Mouse (Mus musculus): ENCODE results near the gene Gtf3c6. TPM values are rescaled to one million over a fixed set of nuclear protein-coding genes. Genes with fewer than 3 reads are reported as not detected.

Gene Gtf3c6
- total and polyA plus RNA-seq, 2 experiments from 2014 or later = 25.7 to 71.3 TPM

- TF ChIP-seq CTCF (IDR thresholded peaks at IDR 0.05; ENCODE audit: low read depth) = no peak
- TF ChIP-seq EP300 (IDR thresholded peaks at IDR 0.05; ENCODE audit: low read depth) = no peak
- H3K9ac ChIP-seq (replicated peaks; ENCODE audit: low read depth, low read length) = no peak overlapping the region
- H3K27me3 ChIP-seq (ENCODE audit: control insufficient read depth, insufficient read depth, low read length) = no peaks in the 10 kb centered on the region
- WGBS = 78% methylated on average over 10 of the region's 10 CpGs
- no peak overlapping the region for H3K4me2 ChIP-seq (ENCODE audit: low read depth, low read length)
- H3K36me3 ChIP-seq (replicated peaks; ENCODE audit: control insufficient read depth, insufficient read depth, low read length) = peaks cover 11% of the 10 kb centered on the region
- no peaks in the 10 kb centered on the region for H3K4me1 ChIP-seq (ENCODE audit: control insufficient read depth, insufficient read depth)
- DNase-seq (ENCODE audit: low spot score) (no peak), ATAC-seq (ENCODE audit: insufficient read depth, low read depth) (no peak)
- H3K27ac ChIP-seq (ENCODE audit: low read depth) = no peak overlapping the region
- no peaks in the 10 kb centered on the region for H3K9me3 ChIP-seq (replicated peaks; ENCODE audit: control insufficient read depth, low read length)
- no peak overlapping the region for H3K4me3 ChIP-seq (ENCODE audit: low read depth, low read length)
Observed at GRCm38 (mm10) chr10:40284179-40284831, 26.4 kb upstream of the Gtf3c6 start.

GRCm38 (mm10) chr10:40283636-40284035, 25.7 kb upstream of the Gtf3c6 start:
- Histone ChIP-seq H3K36me3 (replicated peaks; ENCODE audit: control insufficient read depth, insufficient read depth, low read length) (peaks cover 11% of the 10 kb centered on the region), H3K9me3 (replicated peaks; ENCODE audit: control insufficient read depth, low read length) (no peaks in the 10 kb centered on the region), H3K27me3 (ENCODE audit: control insufficient read depth, insufficient read depth, low read length) (no peaks in the 10 kb centered on the region), H3K27ac (ENCODE audit: low read depth) (no peak overlapping the region), H3K4me1 (ENCODE audit: control insufficient read depth, insufficient read depth) (no peaks in the 10 kb centered on the region), H3K4me3 (ENCODE audit: low read depth, low read length) (no peak overlapping the region), H3K9ac (replicated peaks; ENCODE audit: low read depth, low read length) (no peak overlapping the region), H3K4me2 (ENCODE audit: low read depth, low read length) (no peak overlapping the region)
- ATAC-seq (ENCODE audit: insufficient read depth, low read depth) = no peak
- DNase-seq (ENCODE audit: low spot score) = no peak
- TF ChIP-seq CTCF (IDR thresholded peaks at IDR 0.05; ENCODE audit: low read depth) (no peak), EP300 (IDR thresholded peaks at IDR 0.05; ENCODE audit: low read depth) (no peak)
- WGBS = 93% methylated on average over 9 of the region's 9 CpGs

DNA sequence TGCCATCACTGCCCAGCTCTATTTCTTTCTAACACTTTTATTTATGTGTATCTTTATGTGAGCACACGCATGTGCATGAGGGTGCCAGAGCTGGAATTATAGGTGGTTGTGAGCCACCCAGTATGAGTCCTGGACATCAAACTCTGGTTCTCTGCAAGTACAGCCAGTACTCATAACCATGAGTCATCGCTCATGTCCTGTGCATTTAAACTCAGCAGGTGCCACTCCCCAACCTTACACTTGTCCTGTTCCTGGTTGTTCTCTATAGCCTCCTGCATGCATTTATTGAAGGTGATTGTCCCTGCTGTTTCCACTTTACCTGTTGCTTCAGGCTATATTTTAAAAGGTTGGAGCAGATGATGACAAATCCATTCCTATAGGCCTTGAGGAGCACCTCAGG, 23.7 kb upstream of the Gtf3c6 start:
- Histone ChIP-seq H3K4me2 (ENCODE audit: low read depth, low read length) (no peak overlapping the region), H3K9ac (replicated peaks; ENCODE audit: low read depth, low read length) (no peak overlapping the region), H3K27ac (ENCODE audit: low read depth) (no peak overlapping the region), H3K36me3 (replicated peaks; ENCODE audit: control insufficient read depth, insufficient read depth, low read length) (peaks cover 5% of the 10 kb centered on the region; the same call in 1 of the 2 replicates), H3K4me1 (ENCODE audit: control insufficient read depth, insufficient read depth) (no peaks in the 10 kb centered on the region), H3K9me3 (replicated peaks; ENCODE audit: control insufficient read depth, low read length) (no peaks in the 10 kb centered on the region), H3K4me3 (ENCODE audit: low read depth, low read length) (no peak overlapping the region), H3K27me3 (ENCODE audit: control insufficient read depth, insufficient read depth, low read length) (no peaks in the 10 kb centered on the region)
- no peak for DNase-seq (ENCODE audit: low spot score)
- 100% methylated on average over 2 of the region's 2 CpGs for WGBS
- TF ChIP-seq CTCF (IDR thresholded peaks at IDR 0.05; ENCODE audit: low read depth) = no peak
- TF ChIP-seq EP300 (IDR thresholded peaks at IDR 0.05; ENCODE audit: low read depth) = no peak
- no peak for ATAC-seq (ENCODE audit: insufficient read depth, low read depth)

GRCm38 (mm10) chr10:40278317-40278716, 20.4 kb upstream of the Gtf3c6 start:
- DNase-seq (ENCODE audit: low spot score) (no peak), ATAC-seq (ENCODE audit: insufficient read depth, low read depth) (no peak)
- no peaks in the 10 kb centered on the region for H3K9me3 ChIP-seq (replicated peaks; ENCODE audit: control insufficient read depth, low read length)
- H3K27ac ChIP-seq (ENCODE audit: low read depth) = no peak overlapping the region
- H3K9ac ChIP-seq (replicated peaks; ENCODE audit: low read depth, low read length) = no peak overlapping the region
- no peaks in the 10 kb centered on the region for H3K36me3 ChIP-seq (replicated peaks; ENCODE audit: control insufficient read depth, insufficient read depth, low read length)
- H3K4me3 ChIP-seq (ENCODE audit: low read depth, low read length) = no peak overlapping the region
- TF ChIP-seq CTCF (IDR thresholded peaks at IDR 0.05; ENCODE audit: low read depth) (no peak), EP300 (IDR thresholded peaks at IDR 0.05; ENCODE audit: low read depth) (no peak)
- no peaks in the 10 kb centered on the region for H3K27me3 ChIP-seq (ENCODE audit: control insufficient read depth, insufficient read depth, low read length)
- no peak overlapping the region for H3K4me2 ChIP-seq (ENCODE audit: low read depth, low read length)
- H3K4me1 ChIP-seq (ENCODE audit: control insufficient read depth, insufficient read depth) = no peaks in the 10 kb centered on the region
- 58% methylated on average over 5 of the region's 5 CpGs for WGBS

DNA sequence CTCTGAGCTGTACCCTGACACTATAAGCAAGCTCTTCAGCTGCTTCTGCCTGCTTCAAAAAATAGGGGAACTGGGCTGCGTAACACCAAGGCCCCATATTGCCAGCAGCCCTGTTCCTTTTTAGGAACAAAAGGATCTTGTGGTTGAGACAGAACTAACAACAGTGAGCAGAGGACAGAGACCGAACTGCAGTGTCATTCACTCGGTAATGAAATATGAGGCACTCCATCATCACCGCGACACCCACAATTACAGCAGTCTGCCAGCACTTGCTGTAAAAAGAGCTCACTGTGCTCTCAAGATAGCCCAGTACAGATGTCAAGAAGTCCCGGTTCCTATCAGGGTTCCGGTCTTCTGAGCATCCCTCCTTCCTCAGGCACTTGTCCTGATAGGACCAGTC, 18.1 kb upstream of the Gtf3c6 start:
- H3K9ac ChIP-seq (replicated peaks; ENCODE audit: low read depth, low read length) = no peak overlapping the region
- no peak overlapping the region for H3K4me2 ChIP-seq (ENCODE audit: low read depth, low read length)
- 42% methylated on average over 7 of the region's 7 CpGs for WGBS
- no peaks in the 10 kb centered on the region for H3K9me3 ChIP-seq (replicated peaks; ENCODE audit: control insufficient read depth, low read length)
- H3K36me3 ChIP-seq (replicated peaks; ENCODE audit: control insufficient read depth, insufficient read depth, low read length) = no peaks in the 10 kb centered on the region
- no peaks in the 10 kb centered on the region for H3K4me1 ChIP-seq (ENCODE audit: control insufficient read depth, insufficient read depth)
- H3K27me3 ChIP-seq (ENCODE audit: control insufficient read depth, insufficient read depth, low read length) = no peaks in the 10 kb centered on the region
- no peak for TF ChIP-seq EP300 (IDR thresholded peaks at IDR 0.05; ENCODE audit: low read depth)
- no peak for TF ChIP-seq CTCF (IDR thresholded peaks at IDR 0.05; ENCODE audit: low read depth)
- DNase-seq (ENCODE audit: low spot score) (no peak), ATAC-seq (ENCODE audit: insufficient read depth, low read depth) (no peak)
- H3K27ac ChIP-seq (ENCODE audit: low read depth) = no peak overlapping the region
- H3K4me3 ChIP-seq (ENCODE audit: low read depth, low read length) = no peak overlapping the region

- TF ChIP-seq CTCF (IDR thresholded peaks at IDR 0.05; ENCODE audit: low read depth) (no peak), EP300 (IDR thresholded peaks at IDR 0.05; ENCODE audit: low read depth) (no peak)
- no peaks in the 10 kb centered on the region for H3K27me3 ChIP-seq (ENCODE audit: control insufficient read depth, insufficient read depth, low read length)
- WGBS = 73% methylated on average over 5 of the region's 5 CpGs
- H3K4me1 ChIP-seq (ENCODE audit: control insufficient read depth, insufficient read depth) = no peaks in the 10 kb centered on the region
- no peak overlapping the region for H3K27ac ChIP-seq (ENCODE audit: low read depth)
- no peak overlapping the region for H3K4me3 ChIP-seq (ENCODE audit: low read depth, low read length)
- no peaks in the 10 kb centered on the region for H3K36me3 ChIP-seq (replicated peaks; ENCODE audit: control insufficient read depth, insufficient read depth, low read length)
- no peaks in the 10 kb centered on the region for H3K9me3 ChIP-seq (replicated peaks; ENCODE audit: control insufficient read depth, low read length)
- no peak overlapping the region for H3K9ac ChIP-seq (replicated peaks; ENCODE audit: low read depth, low read length)
- no peak overlapping the region for H3K4me2 ChIP-seq (ENCODE audit: low read depth, low read length)
- DNase-seq (ENCODE audit: low spot score) (no peak), ATAC-seq (ENCODE audit: insufficient read depth, low read depth) (no peak)
Observed at GRCm38 (mm10) chr10:40273938-40274337, 16.0 kb upstream of the Gtf3c6 start.

Data from heart, postnatal 0 days (tissue).